Mouse (Mus musculus): ENCODE results near the gene Ccm2.

DNA sequence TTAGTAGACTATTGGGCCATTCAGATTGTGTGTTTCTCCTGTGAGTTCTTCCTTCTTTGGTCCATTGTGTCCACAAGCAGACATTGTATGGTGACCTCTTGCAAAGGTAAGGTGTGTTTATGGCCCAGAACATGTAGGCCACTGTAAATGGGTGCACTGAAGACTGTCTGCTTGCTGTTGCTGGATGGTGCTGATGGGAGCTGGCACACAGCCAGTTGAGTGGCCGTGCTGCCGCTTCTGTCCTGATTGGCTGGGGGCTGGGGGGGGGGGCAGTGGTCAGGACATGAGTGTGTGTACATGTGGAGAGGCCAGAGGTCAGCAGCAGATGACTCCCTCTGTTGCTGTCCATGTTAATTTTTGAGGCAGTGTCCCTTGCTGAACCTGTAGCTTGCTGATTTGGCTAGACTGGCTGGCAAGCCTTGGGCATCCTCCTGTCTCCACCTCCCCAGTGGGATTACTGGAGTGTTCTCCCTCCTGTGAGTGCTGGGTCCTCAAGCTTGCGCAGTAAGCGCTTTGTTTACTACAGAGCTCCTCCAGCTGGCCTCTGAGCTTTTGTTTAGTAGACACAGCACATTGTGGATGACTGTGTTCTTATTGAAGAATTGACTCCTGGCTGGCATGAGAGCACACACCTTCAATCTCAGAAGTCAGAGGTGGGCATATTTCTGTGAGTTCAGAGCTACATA lies 33.5 kb downstream of the Ccm2 start:
- TF ChIP-seq POLR2A (IDR thresholded peaks at IDR 0.05; ENCODE audit: control insufficient read depth, low read depth, low read length) (no peak), CTCF (IDR thresholded peaks at IDR 0.05; ENCODE audit: control insufficient read depth, insufficient read depth, insufficient replicate concordance, low read depth, low read length) (no peak)
